Mouse (Mus musculus): Measurements from ENCODE around the gene Sema3e.
A peak's percentile ranks its signal among the peaks of the same experiment; 100 is the strongest.

Gene Sema3e

DNA sequence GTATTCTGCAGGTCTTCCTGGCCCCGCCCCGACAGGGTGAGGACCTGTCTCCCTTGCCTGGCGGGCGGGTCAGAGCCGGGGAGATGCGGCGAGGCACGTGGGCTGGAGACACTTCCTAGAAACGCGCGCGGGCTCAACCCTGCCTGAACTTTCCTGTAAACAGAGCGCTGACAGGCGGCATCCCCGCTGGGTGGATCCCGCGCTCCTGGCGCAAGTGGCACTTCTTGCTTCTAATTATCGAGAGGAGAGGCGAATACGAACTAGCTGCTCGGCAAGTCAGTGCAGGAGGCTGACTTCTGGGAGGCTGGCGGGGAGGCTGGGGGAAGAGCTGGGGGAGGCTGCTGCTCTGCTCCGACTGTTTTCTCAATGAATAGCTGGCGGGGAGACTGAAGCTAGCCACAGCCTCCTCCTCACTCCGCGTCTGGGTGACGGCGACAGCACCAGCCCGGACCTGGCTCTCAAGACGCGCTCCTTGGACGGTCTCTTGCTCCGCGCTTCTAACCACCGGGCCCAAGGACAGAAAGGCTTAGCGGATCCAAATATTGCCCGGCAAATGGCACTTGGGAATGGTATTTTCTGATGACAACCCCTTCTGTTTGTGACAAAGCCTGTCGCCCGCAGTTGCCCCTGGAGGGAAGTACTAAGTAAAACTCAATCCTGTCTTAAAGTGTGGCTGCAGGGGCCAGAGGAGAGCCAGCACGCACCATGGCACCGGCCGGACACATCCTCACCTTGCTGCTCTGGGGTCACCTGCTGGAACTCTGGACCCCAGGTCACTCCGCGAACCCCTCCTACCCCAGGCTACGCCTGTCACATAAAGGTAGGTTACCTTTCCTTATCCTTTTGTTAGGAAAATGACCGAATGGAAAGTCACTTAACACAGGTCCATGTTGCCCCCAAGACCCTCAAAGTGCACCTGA, at the start of gene Sema3e:
TSS of gene Sema3e (plus strand) at position 72 of the 920 bp plus-strand sequence.
- peak; percentile 3 for DNase-seq (ENCODE audit: extremely low read depth, low read depth, low spot score)

DNA sequence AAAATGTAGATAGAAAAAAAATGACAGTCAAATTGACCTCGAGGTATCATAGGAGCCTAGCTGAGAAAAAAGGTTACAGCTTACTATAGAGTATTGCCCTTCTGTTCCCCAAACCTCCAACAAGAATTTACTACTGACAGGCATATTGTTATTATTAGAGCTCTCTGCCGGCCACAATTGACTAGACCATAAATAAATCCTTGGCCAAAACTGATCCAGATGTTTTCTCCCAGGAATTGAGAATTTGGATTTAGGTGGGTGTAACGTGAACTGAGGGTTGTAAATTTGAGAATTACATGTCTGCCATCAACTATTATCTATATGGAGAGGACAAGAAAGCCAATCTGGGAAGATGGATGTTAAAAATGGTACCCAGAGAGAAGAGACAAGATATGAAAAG, 47.5 kb upstream of the Sema3e start:
- DNase-seq (ENCODE audit: extremely low read depth, low read depth, low spot score), result no peak

DNA sequence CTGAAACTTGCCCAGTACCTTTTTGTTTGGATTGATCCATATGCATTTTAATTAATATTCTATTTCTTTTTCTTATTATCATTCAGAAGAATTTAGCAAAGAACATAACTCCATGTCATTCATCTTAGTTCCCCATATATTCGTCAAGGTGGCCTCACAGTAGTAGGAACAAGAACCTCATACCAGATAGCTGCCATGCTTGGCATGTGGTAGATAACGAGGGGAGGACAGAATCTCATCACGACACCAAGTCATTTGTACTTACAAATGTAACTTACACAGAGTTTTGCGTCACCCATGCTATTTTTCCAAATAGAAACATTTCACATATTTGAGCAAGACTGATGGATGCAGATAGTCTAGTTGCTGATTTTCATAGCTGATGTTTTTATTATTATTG, 45.9 kb upstream of the Sema3e start:
- no peak for DNase-seq (ENCODE audit: extremely low read depth, low read depth, low spot score)

DNA sequence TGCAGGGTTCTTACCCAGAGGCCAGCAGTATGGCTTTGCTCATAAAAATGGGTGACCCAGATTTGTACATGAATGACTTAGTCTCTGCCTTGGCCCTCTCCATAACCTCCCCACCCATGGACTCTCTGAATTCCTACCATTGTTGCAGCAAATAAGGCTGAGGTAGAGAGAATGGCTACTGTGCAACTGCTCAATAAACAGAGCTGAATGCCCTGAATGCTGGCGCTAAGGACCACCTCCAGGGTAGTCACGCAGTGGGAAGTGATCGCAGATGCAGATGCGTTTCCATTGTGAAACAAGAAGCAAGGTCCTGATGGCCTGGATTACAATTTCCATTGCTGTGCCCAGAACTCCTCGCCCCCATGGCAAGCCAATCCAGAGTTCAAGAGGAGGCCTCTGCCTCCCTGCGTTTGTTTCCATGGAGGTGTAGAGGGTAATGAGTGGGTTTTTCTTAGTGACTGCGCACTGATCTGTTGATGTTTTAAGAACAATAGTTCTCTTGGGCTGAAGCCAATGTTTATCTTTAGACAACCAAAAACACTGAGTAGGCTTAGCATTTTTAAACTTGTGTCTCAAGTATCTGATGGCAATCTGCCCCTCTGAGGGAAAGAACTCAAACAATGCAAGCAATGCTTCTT, 42.5 kb upstream of the Sema3e start:
- DNase-seq (ENCODE audit: extremely low read depth, low read depth, low spot score), result no peak

DNA sequence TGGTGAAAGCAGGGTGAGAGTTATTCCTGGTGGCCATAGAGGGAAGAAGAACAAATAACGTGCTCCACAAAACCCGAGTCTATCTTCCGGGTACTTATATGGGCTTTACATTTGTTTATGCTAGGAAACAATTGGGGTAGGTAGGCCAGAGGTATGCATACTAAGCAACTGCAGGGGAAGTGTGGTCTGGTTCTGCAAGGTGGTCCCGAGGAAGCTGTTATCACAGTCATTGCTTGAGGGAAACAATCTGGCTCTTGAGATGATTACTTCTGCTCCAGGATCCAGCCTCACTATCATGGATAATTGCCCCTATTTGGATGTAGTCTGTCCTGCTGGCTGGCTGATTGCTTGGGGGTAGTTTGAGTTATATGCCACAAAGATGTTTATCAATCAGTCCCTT, 41.5 kb upstream of the Sema3e start:
- no peak for DNase-seq (ENCODE audit: extremely low read depth, low read depth, low spot score)

DNA sequence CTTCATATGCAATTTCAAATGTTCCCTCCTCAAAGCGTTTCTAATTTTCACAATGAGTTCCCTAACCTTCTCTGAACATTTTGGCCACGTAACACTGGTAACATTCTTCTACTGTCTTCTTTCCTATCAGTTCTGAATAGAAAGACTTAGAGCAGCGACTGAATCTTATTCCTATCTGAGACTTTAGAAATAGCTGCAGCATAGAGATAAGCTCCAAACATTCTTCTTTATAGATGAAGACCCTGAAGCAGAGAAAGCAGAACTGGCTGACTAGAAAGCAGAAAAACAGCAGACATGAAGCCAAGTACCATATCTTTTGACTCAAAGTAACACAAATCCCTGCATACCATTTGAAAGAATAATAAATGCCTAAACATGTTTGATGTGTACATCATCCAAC, 39.4 kb upstream of the Sema3e start:
- no peak for DNase-seq (ENCODE audit: extremely low read depth, low read depth, low spot score)

DNA sequence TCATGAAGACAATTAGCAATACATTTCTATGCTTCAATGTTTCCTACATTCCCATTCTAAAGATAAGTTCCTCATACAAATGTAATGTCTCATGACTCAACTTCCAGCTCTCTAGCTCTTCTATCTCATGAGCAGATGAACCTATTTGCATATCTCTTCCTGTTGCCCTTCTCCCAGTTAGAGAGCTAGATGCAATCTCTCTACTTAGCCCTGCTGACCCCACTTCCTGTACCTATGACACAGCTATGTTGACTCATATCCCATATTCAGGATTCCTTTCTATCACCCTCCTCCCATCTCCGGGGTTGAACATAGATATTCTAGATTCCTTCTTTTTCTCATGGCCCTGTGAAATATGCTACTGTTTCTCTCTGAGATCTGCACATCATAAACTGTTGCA, 38.0 kb upstream of the Sema3e start:
- no peak for DNase-seq (ENCODE audit: extremely low read depth, low read depth, low spot score)

DNA sequence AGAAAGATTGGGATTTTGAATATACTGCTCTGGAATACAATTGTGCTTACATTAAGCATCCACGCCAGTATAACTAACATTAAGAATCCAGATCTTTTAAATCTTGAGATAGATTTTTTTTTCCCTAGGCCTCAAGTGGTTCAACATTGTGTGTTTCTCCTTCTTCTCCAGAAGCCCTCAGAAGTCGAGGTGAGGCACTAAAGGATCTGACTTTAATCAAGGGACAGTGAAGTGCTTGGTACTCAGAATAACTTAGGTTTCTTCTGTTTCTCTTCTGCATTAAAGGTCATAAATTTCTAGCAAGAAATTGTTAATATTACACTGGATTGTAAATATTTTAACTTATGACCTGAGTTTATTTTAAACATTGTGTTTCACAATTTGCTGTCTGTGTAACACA, 37.1 kb upstream of the Sema3e start:
- no peak for DNase-seq (ENCODE audit: extremely low read depth, low read depth, low spot score)

DNA sequence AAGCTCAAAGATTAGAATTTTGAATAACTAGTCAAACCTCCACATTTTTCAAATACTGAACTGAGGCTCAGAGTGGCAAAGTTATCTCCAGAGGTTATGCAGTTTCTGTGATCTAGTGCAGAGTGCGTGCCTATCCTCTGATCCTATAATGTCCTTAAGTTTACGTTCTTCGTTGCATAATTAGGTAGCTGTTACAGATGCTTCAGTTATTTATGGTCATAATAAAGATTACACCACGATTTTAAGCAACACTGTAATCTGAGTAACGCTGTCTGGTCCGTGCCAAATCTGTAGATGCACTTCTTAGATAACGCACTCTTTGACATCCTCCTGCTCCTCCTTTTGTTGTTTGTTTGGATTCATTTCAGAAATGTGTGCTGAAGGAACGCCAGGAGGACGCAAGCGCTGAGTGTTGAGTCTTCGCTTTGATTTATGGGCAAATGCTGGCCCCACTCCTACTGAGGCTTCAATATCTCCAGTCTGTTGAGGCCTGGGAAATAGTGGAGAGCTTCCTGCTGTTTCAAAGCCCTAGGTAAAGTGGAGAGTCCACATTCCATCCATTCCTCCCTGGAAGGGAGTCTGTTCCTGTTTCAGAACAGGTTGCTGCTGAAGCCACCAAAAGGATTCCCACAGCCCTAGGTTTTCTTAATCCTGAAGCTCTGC, 32.2 kb upstream of the Sema3e start:
- DNase-seq (ENCODE audit: extremely low read depth, low read depth, low spot score), result peak; percentile 98

DNA sequence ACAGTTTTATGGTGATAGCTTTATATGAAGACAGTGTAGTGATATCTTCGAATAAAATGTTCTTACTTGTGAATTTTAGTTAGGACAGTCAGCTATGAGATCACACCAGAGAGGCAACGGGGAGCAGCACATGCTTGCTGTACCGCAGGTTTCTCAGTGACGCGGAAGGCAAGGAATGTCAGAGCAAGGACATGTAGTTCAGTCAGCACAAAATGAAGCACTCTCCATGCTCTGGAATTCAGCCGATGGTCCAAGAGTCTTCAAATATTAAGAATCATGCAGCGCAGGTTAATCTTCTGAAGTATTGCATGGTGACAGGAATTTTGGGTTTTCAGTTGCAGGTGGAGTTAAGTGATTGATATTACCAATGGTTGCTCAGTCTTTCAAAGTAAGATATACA, 3.3 kb downstream of the Sema3e start:
- no peak for DNase-seq (ENCODE audit: extremely low read depth, low read depth, low spot score)

DNA sequence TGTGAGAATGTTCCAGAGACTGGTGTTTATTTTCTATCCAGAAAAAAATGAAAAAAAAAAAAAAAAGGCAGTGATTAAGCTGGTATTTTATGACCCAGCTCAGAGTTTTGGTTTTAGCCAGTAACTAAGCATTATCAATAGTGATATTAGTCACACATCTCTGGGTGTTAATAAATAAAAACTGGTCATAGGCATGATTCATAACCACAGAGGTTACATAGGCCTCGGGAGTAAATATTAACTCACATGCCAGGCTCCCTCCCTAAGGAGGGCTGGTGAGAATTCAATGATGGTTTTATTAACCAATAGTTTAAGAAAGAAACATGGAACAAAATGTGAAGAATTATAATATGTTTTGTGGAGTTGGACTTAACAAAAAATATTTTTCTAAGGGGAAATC, 5.7 kb downstream of the Sema3e start:
- no peak for DNase-seq (ENCODE audit: extremely low read depth, low read depth, low spot score)

DNA sequence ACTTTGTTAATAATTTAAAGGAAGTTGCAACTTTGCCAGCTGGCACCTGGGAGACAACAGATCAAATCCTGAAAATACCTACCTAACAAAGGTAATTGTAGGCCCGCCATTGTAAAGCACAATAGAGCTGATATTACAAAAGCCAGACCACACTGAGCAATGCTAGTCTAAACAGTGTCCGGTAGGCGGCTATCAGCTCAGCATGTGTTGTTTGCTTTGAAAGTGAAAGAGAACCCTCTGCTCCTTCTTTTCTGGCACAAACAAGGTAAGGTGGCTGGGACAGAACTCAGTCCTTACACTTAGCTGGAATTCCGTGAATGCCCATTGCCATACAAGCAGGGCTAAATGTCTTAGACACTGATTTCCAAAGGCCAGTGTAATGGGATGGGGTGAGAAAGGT, 7.0 kb downstream of the Sema3e start:
- DNase-seq (ENCODE audit: extremely low read depth, low read depth, low spot score), result no peak

DNA sequence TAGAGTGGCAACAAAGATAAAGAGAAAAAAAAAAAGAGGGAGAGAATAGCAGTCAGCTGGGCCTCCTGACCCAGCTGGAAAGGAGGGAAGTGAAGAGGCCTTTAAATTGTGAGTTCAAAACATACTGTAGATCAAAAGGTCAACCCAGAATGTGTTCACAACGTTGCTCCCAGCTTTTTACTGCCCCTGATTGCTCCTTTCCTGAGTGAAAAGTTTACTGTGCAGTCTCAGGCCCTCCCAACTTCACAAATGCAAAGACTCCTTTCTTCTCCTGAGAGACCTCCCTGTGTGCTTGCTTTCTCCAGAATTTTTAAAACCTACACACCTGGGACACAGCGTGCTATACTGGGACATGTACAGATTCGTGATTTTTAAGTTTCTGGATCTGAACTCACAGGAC, 8.2 kb downstream of the Sema3e start:
- no peak for DNase-seq (ENCODE audit: extremely low read depth, low read depth, low spot score)

DNA sequence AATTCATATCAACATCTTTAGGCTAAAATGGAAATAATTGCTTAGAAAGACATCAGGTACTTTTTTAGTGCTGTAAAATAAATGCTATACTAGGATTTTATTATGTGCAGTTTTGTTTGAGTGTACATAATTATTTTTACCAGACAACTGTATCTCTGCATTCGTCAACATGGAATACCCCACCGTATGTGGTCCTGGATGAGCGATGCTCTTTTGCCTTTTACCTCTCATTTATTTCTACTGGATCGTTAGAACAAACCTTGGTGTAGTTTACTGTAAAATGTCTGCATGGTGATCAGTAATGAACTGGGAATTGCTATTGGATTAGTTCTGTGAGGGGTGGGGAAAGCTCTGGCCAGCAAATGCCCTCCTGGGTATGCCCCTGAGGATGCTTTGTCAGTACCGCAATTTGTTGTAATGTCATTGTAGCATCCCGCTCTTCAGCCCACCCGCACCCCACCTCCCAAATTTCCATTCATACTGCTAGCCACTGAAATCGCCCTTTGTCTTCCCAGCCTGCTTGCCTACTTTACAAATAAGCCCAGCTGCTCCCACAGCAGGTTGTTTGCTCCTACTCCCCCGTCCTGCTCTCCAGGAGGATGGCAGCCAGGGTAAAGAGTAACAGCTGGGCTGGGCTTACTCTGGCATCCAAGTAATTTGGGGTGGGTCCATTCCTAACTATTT, 13.9 kb downstream of the Sema3e start:
- DNase-seq (ENCODE audit: extremely low read depth, low read depth, low spot score), result no peak

DNA sequence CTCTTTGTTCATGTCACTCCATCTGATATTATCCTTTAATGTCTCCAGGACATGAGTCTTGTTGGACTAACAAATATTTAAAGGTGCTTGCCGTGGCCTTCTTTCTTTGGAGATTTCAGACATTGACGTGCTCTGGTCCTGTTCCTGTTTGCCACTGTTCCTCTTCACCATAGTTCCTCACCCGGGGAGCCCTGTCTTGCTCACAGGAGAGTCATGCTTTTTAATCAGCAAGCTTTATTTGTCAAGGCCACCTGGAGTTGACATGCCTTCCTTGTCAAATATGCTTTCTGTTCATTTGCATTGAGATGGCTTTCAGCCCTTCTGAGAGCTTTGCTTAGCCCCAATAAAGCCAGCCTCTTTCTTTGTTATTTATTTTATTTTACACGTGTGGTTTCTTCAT, 15.1 kb downstream of the Sema3e start:
- DNase-seq (ENCODE audit: extremely low read depth, low read depth, low spot score), result peak; percentile 4

DNA sequence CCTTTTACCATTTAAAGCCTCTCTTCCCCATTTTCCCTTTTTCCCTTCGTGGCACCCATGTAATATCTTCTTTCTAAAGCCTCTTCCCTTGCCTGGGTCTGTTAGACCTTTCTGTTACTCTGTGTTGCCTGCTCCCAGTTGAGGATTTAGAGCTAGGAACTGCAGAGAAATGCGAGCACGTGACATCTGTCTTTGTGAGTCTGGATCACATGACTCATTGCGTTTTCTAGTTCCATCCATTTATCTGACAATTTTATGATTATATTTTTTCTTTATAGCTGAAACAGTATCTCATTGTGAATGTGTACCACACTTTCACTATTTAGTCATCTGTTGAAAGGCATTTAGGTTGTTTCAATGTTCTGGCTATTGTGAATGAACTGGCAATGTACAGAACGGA, 18.0 kb downstream of the Sema3e start:
- no peak for DNase-seq (ENCODE audit: extremely low read depth, low read depth, low spot score)

DNA sequence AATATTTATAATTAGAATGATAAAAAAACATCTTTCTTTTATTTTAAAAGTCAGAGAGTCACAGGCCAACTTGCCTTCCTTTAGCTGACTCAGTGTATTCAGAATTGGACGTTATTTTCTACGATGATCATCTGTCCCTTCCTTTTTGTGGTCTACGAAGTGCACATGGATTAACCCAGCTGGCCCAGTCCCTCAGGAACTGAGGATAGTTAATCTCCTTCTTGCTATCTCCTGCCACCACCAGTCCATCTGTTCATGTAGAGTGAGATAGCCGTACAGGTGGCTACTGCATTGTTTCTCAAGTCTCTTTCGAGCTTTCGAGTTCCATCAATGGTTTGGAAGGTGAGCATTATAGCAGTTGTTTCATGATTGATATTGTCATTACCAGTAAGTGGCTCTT, 18.9 kb downstream of the Sema3e start:
- no peak for DNase-seq (ENCODE audit: extremely low read depth, low read depth, low spot score)

DNA sequence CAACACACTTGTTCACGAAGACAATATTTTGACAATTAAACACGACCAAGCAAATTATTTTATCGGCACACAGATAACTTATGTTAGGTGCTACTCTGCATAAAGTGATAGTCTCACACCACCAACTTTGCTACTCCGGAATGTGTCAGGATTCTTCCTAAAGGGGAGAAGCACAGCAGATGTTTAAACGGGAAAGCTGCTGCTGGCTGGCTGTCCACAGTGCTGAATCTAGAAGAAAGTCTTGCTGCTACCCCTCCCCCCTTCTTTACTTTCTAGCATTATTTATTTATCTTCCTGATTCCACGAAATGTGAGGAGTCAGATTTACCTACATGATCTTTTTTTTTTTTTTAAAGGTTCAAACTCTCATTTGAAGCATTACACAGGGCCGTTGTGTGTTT, 23.6 kb downstream of the Sema3e start:
- no peak for DNase-seq (ENCODE audit: extremely low read depth, low read depth, low spot score)

DNA sequence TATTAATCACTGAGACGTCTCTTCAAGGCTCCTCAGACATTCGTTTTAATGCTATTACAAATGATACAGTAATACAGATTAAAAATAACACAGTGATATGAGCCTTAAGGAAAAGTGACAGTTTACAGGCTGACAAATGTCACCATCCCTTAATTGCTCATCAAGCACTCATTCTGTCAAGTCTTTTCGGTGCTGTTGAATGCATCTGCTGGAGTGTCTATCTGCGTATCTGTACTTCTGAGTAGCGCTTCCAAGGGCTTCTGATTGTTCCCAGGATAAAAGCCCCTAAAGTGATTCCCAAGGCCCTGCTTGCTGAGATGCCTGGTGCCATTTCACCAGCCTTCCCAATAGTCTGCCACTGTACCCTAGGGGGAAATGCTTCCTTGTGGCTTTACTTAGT, 29.4 kb downstream of the Sema3e start:
- no peak for DNase-seq (ENCODE audit: extremely low read depth, low read depth, low spot score)

DNA sequence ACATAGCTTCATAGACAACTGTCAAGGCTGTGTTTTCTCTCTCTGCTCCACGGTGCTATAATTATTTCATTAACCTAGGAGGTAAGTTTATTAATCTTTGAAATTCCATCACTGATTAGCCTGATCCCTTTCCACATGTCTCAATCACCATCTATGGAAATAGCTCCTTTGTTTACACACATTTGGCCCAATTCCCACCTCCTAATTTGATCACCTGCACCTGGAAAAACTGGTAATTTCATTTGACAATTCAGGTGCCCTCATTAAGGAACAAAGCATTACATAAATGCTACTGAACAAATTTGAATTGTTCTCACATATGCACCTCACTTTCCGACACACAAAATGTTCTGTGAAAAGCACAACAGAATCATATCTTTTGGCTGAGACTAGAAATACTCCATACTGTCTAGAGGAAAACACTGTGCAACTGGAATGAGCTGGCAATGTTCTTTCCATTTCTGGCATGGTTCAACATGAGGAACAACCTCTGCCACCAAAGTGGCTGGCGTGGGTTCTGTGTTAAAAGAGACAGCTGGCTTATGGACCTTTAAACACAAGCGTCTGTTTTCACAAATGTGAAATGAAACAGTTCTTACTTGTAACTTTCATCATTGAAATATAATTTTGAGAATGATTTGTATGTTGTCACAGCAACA, 34.9 kb downstream of the Sema3e start:
- peak; percentile 55 for DNase-seq (ENCODE audit: extremely low read depth, low read depth, low spot score)

DNA sequence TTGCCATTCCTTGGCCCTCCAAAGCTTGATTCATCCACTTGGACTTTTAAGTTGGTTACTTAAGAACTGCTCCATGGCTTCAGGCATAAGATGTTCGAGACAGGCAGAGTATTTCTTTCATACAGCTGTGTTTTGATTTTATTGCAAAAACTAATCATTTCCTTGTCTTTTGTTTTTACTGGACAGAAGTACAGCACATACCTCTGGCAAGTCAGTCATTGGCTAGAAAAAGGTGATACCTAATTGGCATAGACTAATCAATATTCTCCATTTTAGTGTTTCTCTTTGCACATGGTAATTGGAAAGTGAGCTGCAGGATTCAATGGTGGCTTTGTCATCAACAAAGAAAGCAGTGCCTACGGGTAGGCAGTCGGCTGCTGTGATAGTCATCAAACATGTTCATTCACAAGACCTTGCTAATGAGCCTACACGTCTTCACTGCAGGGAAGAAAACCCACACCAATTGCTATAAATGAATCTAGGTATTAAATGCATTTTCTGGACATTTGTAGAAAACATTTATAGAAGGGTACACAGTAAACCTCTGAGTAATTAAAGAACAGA, 37.9 kb downstream of the Sema3e start:
- peak; percentile 90 for DNase-seq (ENCODE audit: extremely low read depth, low read depth, low spot score)
